Mouse (Mus musculus) fat pad, adult 2 months (tissue): Measurements from ENCODE around the gene Gm49336.

Experiments
- DNase-seq: peaks from one replicate; pipeline ENCODE4 v3.0.0-alpha.2; 2011; ENCODE audit warnings: low read depth, low spot score; ENCODE audit errors: extremely low read depth

Gene Gm49336

GRCm38 (mm10) chr14:60251281-60252003, at the start of gene Gm49336, which contains the start of gene Nupl1:
TSS of gene Gm49336 (minus strand) at chr14:60251507.
TSS of gene Nupl1 (minus strand) at chr14:60251431.
- peak; percentile 79 for DNase-seq

- DNase-seq, result no peak
Observed at GRCm38 (mm10) chr14:60301024-60301423, 49.7 kb upstream of the Gm49336 start.

- DNase-seq, result no peak
Observed at GRCm38 (mm10) chr14:60300224-60300991, 49.1 kb upstream of the Gm49336 start.

- DNase-seq, result no peak
Observed at GRCm38 (mm10) chr14:60295531-60295930, 44.2 kb upstream of the Gm49336 start.

GRCm38 (mm10) chr14:60290363-60290762, 39.1 kb upstream of the Gm49336 start:
- DNase-seq, result no peak

- DNase-seq, result no peak
Observed at GRCm38 (mm10) chr14:60286194-60286863, 35.0 kb upstream of the Gm49336 start.

GRCm38 (mm10) chr14:60275301-60276276, 24.3 kb upstream of the Gm49336 start:
- DNase-seq, result no peak

- DNase-seq, result no peak
Observed at GRCm38 (mm10) chr14:60273346-60273745, 22.0 kb upstream of the Gm49336 start.

- no peak for DNase-seq
Observed at GRCm38 (mm10) chr14:60269333-60269732, 18.0 kb upstream of the Gm49336 start.

GRCm38 (mm10) chr14:60264990-60265876, 13.9 kb upstream of the Gm49336 start, which contains the start of gene Mtmr6:
TSS of gene Mtmr6 (plus strand) at chr14:60265228.
- DNase-seq, result peak; percentile 81

GRCm38 (mm10) chr14:60262316-60262715, 11.0 kb upstream of the Gm49336 start:
- DNase-seq, result no peak

GRCm38 (mm10) chr14:60257851-60258250, 6.5 kb upstream of the Gm49336 start:
- no peak for DNase-seq

GRCm38 (mm10) chr14:60257101-60257500, 5.8 kb upstream of the Gm49336 start:
- DNase-seq, result no peak

GRCm38 (mm10) chr14:60256356-60256755, 5.0 kb upstream of the Gm49336 start:
- DNase-seq, result no peak

GRCm38 (mm10) chr14:60254774-60255173, 3.5 kb upstream of the Gm49336 start:
- DNase-seq, result no peak

GRCm38 (mm10) chr14:60253466-60253865, 2.2 kb upstream of the Gm49336 start:
- DNase-seq, result no peak

GRCm38 (mm10) chr14:60252004-60253000, 995 bp upstream of the Gm49336 start:
- DNase-seq, result no peak

GRCm38 (mm10) chr14:60250879-60251278, 428 bp downstream of the Gm49336 start:
- DNase-seq, result no peak
